Mouse (Mus musculus): ENCODE measurements at regions not wholly inside any gene's neighbourhood (a gene's known extent, or its start where the extent isn't known, plus 50 kb on each side); places are given as distances from the start of the nearest gene placed in this dataset.

GRCm38 (mm10) chr3:144378524-144379225, 173.7 kb upstream of the Lmo4 start:
- DNase-seq (ENCODE audit: extremely low read depth, low read depth): no peak

GRCm38 (mm10) chr3:144377626-144378523, 172.9 kb upstream of the Lmo4 start:
- no peak for DNase-seq (ENCODE audit: extremely low read depth, low read depth)

GRCm38 (mm10) chr3:144376463-144377402, 171.7 kb upstream of the Lmo4 start:
- no peak for DNase-seq (ENCODE audit: extremely low read depth, low read depth)

- no peak for DNase-seq (ENCODE audit: extremely low read depth, low read depth)
Measured at GRCm38 (mm10) chr3:144375725-144376412, 170.8 kb upstream of the Lmo4 start.

- no peak for DNase-seq (ENCODE audit: extremely low read depth, low read depth)
Measured at GRCm38 (mm10) chr3:144368300-144368699, 163.3 kb upstream of the Lmo4 start.

- no peak for DNase-seq (ENCODE audit: extremely low read depth, low read depth)
Measured at GRCm38 (mm10) chr3:144367766-144368116, 162.7 kb upstream of the Lmo4 start.

GRCm38 (mm10) chr3:144366976-144367765, 162.2 kb upstream of the Lmo4 start:
- DNase-seq (ENCODE audit: extremely low read depth, low read depth): no peak

GRCm38 (mm10) chr3:144365894-144366293, 160.9 kb upstream of the Lmo4 start:
- DNase-seq (ENCODE audit: extremely low read depth, low read depth): no peak

GRCm38 (mm10) chr3:144362472-144362871, 157.5 kb upstream of the Lmo4 start:
- DNase-seq (ENCODE audit: extremely low read depth, low read depth): no peak

- no peak for DNase-seq (ENCODE audit: extremely low read depth, low read depth)
Measured at GRCm38 (mm10) chr3:144361203-144361978, 156.4 kb upstream of the Lmo4 start.

GRCm38 (mm10) chr3:144356948-144357295, 151.9 kb upstream of the Lmo4 start:
- no peak for DNase-seq (ENCODE audit: extremely low read depth, low read depth)

- DNase-seq (ENCODE audit: extremely low read depth, low read depth): peak; percentile 91
Measured at GRCm38 (mm10) chr3:144356103-144356947, 151.3 kb upstream of the Lmo4 start.

- DNase-seq (ENCODE audit: extremely low read depth, low read depth): no peak
Measured at GRCm38 (mm10) chr3:144352559-144352958, 147.5 kb upstream of the Lmo4 start.

GRCm38 (mm10) chr3:144348431-144348830, 143.4 kb upstream of the Lmo4 start:
- DNase-seq (ENCODE audit: extremely low read depth, low read depth): no peak

GRCm38 (mm10) chr3:144335237-144335636, 130.2 kb upstream of the Lmo4 start:
- DNase-seq (ENCODE audit: extremely low read depth, low read depth): no peak

- DNase-seq (ENCODE audit: extremely low read depth, low read depth): no peak
Measured at GRCm38 (mm10) chr3:144334201-144334600, 129.2 kb upstream of the Lmo4 start.

- no peak for DNase-seq (ENCODE audit: extremely low read depth, low read depth)
Measured at GRCm38 (mm10) chr3:144332353-144332752, 127.3 kb upstream of the Lmo4 start.

GRCm38 (mm10) chr3:144329117-144329516, 124.1 kb upstream of the Lmo4 start:
- DNase-seq (ENCODE audit: extremely low read depth, low read depth): no peak

Measured in MEL-GATA-1-ER (cell line).